Mouse (Mus musculus) cerebellum, postnatal 36 days (tissue): Measurements from ENCODE around the gene Mgat4a.
"Not testable (repeated sequence)": the region's sequence is repeated elsewhere in the genome, so short reads cannot be mapped to it uniquely, and the experiment has no call there.

ENCODE experiments used
- DNase-seq, 2 experiments: peaks; one replicate each; pipeline ENCODE4 v3.0.0; 2021 to 2022; ENCODE audit warnings: mixed read lengths in 2 of 2

Gene Mgat4a

GRCm38 (mm10) chr1:37531654-37532532 lies 8.9 kb downstream of the Mgat4a start:
- DNase-seq, result no peak

- DNase-seq, result no peak
These were observed 10.8 kb downstream of the Mgat4a start for GRCm38 (mm10) chr1:37530061-37530460.

- DNase-seq, result no peak
These were observed 14.6 kb downstream of the Mgat4a start for GRCm38 (mm10) chr1:37526257-37526656.

- no peak for DNase-seq
These were observed 16.1 kb downstream of the Mgat4a start for GRCm38 (mm10) chr1:37524669-37525068.

GRCm38 (mm10) chr1:37524122-37524521 lies 16.7 kb downstream of the Mgat4a start:
- DNase-seq, result not testable (repeated sequence)

GRCm38 (mm10) chr1:37523548-37523947 lies 17.3 kb downstream of the Mgat4a start:
- DNase-seq, result not testable (repeated sequence)

GRCm38 (mm10) chr1:37522101-37522500 lies 18.7 kb downstream of the Mgat4a start:
- no peak for DNase-seq

- DNase-seq, result no peak
These were observed 22.0 kb downstream of the Mgat4a start for GRCm38 (mm10) chr1:37518791-37519190.

GRCm38 (mm10) chr1:37518124-37518720 lies 22.6 kb downstream of the Mgat4a start:
- DNase-seq, result no peak

GRCm38 (mm10) chr1:37512961-37513431 lies 27.8 kb downstream of the Mgat4a start:
- peak; percentile 17 to 20 for DNase-seq

- peak; percentile 60 to 68 for DNase-seq
These were observed 28.6 kb downstream of the Mgat4a start for GRCm38 (mm10) chr1:37512109-37512640.

GRCm38 (mm10) chr1:37510193-37510592 lies 30.6 kb downstream of the Mgat4a start:
- no peak for DNase-seq

- DNase-seq, result no peak
These were observed 31.4 kb downstream of the Mgat4a start for GRCm38 (mm10) chr1:37509437-37509836.

GRCm38 (mm10) chr1:37505348-37505730 lies 35.5 kb downstream of the Mgat4a start:
- DNase-seq, result no peak

GRCm38 (mm10) chr1:37504716-37505347 lies 36.0 kb downstream of the Mgat4a start:
- no peak for DNase-seq

- peak in 1 of 2 experiments; percentile 29 for DNase-seq
These were observed 37.2 kb downstream of the Mgat4a start for GRCm38 (mm10) chr1:37503656-37504055.

- no peak for DNase-seq
These were observed 38.5 kb downstream of the Mgat4a start for GRCm38 (mm10) chr1:37502354-37502753.

GRCm38 (mm10) chr1:37500723-37501122 lies 40.1 kb downstream of the Mgat4a start:
- DNase-seq, result no peak

- DNase-seq, result not testable (repeated sequence)
These were observed 41.4 kb downstream of the Mgat4a start for GRCm38 (mm10) chr1:37499395-37499794.

- DNase-seq, result no peak
These were observed 41.9 kb downstream of the Mgat4a start for GRCm38 (mm10) chr1:37498911-37499310.

GRCm38 (mm10) chr1:37496591-37497280 lies 44.1 kb downstream of the Mgat4a start:
- DNase-seq, result no peak

GRCm38 (mm10) chr1:37495698-37496321 lies 45.0 kb downstream of the Mgat4a start:
- DNase-seq, result no peak
